Mouse (Mus musculus) thymus, postnatal 10 days (tissue): Measurements from ENCODE around the gene Drc3.
A peak's percentile ranks its signal among the peaks of the same experiment; 100 is the strongest.

ENCODE experiments used
- DNase-seq, 2 experiments: peaks; one replicate each; pipeline ENCODE4 v3.0.0; 2021; ENCODE audit warnings: low spot score in 2 of 2

The Drc3 gene

DNA sequence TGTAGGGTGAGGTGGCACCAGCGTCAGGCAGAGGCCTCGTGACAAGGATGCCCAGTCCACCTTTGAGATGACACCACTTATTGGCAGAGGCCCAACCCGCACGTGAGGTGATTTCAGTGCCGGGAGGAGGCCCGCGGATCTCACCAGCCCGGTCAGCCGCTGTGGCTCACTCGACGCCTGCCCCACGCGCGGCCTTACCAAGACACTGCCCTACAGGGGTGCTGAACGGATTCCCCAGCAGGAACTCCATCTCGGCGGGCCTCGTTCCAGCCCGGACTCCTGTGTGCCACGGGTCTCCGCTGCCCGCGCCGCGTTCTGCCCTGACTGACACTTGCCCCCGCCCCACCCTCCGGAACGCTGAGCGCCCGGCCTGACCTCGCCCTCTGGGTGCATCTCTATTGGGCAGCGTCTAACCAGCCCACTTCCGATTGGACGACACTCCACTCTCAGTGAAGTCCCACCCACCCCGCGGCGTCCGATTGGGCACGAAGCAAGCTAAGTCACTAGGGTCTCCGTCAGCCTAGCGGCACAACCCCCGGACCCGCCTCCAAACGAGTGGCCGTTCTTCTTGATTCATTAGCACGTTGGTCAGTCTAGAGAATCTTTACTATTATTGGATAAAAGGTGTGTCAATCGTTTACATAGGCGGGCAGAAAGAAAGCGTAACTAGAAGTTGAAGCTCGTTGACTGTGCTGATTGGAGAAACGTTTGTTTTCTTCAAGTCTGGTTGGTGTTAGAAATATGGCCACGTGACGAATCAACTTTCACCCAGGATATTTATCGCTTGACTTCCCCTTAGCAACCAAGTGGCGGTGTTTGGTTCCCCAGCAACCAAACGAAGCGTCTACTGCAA, at the start of gene Drc3, which contains the start of gene Tom1l2:
TSS of gene Drc3 (plus strand) at position 771 of the 853 bp plus-strand sequence.
TSS of gene Tom1l2 (minus strand) at position 347 of the 853 bp plus-strand sequence.
- DNase-seq: peak; percentile 95 to 97

- no peak for DNase-seq
These were observed 49.6 kb upstream of the Drc3 start for GRCm38 (mm10) chr11:60303497-60303896.

DNA sequence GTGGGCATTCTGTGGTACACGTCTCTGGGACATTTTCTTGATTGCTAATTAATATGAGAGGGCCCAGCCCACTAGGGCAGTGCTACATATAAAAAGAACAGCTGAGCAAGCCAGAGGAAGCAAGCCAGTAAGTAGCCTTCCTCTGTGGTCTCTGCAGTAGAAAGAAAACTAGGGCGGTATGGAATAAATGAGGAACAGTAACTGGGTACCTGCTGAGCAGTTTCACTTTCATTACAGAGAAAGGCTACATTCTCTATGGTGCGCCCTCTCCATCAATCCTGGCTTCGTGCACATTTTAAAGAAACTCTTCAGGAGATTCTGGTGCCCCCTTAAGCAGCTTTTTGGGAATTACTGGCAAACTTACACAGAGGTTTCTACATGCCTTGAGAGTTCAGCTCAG, 47.5 kb upstream of the Drc3 start:
- DNase-seq: no peak

DNA sequence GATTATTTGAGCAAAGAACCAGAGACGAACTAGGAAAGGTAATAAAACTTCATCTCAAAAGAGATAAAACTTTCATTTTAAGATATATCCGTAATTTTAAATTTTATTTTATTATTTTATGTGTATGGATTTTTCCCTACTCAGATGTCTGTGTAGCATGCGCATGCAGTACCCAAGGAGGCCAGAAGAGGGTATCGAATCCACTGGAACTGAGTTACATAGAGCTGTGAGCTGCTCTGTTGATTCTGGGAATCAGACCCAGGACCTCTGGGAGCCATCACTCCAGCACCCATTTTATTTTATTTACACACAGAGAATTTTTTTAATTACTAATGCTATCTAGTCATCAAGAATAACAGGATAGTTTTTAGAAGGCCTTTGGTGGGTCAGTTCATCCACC, 46.3 kb upstream of the Drc3 start:
- DNase-seq: peak; percentile 54 to 74

GRCm38 (mm10) chr11:60307375-60307825, 45.7 kb upstream of the Drc3 start:
- peak in 1 of 2 experiments; percentile 53 for DNase-seq

- DNase-seq: no peak
These were observed 45.1 kb upstream of the Drc3 start for GRCm38 (mm10) chr11:60308061-60308460.

DNA sequence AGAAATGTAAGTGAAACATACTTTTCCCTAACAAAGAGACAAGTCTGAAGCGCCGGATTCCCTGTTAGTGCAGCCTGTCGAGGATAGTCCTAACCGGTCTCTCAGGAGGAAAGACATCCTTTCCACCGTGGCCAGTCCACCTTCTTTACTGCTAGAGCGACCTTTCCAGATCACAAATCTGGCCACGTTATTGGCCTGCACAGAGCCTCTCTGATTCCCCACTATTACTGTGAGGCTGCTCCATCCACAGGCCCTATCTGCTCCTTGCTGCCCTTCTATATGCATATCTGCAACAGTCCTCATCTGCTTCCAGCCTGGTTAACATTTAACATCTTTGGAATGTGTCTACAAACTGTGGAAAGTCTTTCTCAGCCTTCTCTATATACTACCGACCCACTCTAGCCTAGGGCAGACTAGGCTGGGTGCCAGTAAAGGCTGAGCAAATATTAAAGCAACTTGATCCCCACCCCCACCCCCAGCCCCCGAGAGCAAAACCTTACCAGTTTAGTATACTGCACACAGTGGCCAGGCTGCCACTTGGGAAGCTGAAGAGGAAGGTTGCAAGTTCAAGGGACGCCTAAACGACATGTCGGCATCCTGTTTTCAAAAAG, 44.5 kb upstream of the Drc3 start:
- DNase-seq: no peak

DNA sequence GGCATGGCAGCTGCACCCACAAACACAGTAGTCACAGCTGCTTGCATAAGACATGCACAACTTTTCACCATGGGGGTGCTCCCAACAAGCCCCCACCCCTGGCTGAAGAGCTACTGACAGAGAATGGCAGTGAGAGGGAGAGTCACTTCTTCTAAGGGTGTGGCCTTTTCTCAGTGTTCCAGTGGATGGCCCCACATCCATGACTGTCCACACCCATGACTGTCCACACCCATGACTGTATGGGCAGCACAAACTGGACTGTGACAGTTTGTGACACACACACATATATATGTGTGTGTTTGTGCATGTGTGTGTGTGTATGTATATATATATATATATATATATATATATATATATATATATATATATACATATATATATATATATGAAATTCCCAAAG, 43.3 kb upstream of the Drc3 start:
- DNase-seq: no peak

DNA sequence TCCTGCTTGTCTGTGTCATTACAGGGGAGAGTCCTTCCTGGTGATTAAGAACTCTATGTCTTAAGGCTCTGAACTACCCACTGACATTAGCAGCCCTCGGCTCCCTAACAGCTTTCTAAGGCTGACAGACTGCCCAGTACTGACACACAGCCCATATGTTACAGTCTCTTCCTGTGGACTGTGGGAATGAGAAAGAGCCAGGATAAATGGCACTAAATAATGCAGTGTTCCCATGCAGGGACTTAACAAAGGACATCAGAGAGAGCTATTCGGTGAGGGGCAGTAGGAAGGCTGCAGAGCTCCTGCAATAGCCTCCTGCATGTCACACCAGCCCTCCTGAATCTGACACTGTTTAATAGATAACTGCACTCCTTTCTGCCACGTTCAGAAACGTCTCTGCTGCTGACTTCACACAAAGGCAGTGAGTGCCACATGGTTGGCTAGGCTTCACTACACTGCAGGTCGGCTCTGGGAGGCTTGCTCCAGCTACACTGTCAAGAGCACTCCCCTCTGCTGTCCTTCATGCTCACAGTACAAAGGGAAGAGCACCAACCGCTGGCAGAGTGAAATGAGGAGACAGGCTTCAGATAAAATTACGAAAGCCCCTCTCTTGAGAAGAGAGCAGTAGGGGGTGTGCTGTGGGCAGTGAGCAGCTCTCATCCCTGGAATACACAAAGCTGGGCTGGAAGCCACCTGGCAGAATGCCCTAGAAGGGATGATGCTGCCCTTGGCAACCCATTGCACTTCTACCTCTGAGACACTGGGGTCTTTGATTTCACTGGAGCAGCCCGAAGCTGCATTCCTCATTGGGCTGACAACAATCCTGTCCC, 41.9 kb upstream of the Drc3 start:
- DNase-seq: no peak

DNA sequence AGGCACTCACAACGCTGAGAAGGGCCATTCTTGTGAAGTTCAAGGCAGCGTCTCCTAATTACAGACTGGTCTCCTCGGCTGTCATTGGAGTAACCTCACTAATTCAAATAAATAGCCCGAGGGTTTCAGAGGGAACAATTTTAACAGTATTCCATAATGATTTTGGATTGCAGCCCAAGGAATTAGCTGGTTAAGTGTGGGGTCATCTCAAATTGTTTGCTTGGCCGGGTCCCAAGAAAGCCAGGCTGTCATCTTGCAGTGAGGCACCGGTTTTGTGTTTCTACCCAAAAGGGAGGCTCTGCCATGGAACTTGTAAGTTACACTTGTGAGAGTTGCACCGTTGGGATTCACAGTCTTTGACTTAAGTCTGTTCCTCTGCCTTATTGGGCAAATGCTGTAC, 36.9 kb upstream of the Drc3 start:
- no peak for DNase-seq

GRCm38 (mm10) chr11:60316883-60317282, 36.2 kb upstream of the Drc3 start:
- no peak for DNase-seq

- DNase-seq: no peak
These were observed 35.6 kb upstream of the Drc3 start for GRCm38 (mm10) chr11:60317376-60318102.

GRCm38 (mm10) chr11:60318716-60319115, 34.4 kb upstream of the Drc3 start:
- DNase-seq: no peak

DNA sequence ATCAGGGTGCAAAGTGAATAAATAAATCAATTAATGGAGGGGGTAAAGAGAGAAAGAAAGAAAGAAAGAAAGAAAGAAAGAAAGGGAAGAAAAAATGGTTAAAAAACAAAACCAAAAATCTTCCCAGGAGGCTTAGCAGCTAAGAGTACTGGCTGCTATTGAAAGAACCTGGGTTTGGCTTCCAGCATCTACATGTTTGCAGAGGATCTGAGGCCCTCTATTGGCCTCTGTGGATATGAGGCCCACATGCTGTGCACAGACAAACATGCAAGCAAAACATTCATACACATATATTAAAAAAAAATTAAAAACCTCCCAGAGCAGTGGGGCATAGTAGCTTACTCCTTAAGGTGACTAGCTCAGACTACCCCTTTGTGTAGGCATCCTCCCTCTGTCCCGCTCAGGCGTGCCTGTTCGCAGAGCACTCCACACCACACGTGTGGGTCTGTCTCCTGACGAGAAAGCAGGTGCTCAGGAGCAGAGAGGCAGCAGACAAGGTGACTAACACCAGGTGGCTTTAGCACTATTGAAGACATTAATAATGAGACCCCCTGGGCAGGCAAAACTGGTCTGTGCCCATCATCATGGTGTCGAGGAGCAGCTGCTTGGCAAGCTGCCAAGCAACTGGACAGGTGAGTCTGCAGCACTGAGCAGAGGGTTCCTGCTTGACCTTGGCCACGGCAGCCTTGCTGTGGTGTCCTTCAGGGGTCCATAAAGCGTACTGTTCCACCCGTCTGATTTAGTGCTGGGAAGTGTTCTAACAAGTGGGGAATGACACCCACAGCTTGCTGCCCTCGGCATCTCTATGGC, 33.7 kb upstream of the Drc3 start:
- no peak for DNase-seq

GRCm38 (mm10) chr11:60320426-60321037, 32.6 kb upstream of the Drc3 start:
- no peak for DNase-seq

- DNase-seq: no peak
These were observed 31.7 kb upstream of the Drc3 start for GRCm38 (mm10) chr11:60321438-60321837.

DNA sequence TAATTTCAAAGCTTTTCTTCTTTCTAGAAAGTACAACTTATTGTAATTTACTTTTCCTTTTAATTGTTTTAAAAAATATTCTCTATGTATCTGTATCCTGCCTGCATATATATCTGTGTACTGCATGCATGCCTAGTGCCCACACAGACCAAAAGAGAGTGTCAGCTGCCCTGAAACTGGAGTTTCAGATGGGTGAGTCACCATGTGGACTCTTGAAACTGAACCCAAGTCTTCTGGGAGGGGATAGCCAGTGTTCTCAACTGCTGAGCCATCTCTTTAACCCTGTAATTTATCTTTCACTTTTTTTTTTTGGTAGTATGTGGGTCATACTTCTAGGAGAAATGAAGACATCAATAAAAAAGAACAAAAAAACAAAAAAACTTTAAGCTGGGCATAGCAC, 29.4 kb upstream of the Drc3 start:
- DNase-seq: no peak

DNA sequence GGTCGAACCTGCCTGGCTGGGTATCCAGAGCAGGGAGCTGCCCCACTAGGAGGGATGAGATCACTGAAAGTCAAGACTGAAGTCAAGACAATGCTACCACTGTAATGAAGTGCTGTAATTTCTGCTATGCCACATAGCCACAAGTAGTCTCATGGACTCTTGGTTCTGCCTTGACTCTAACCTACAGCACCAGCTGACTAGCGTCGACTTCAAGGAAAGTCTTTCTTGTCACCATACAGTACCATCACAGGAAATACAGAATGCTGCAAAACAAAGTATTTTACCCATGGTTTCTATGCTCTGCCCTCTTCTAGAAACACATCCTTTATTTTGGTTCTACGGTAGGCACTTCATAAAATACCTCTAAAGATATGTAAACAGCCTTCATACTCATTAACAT, 22.6 kb upstream of the Drc3 start:
- no peak for DNase-seq

- DNase-seq: peak in 1 of 2 experiments; percentile 23
These were observed 19.7 kb upstream of the Drc3 start for GRCm38 (mm10) chr11:60333461-60333860.

GRCm38 (mm10) chr11:60334124-60334523, 19.0 kb upstream of the Drc3 start:
- DNase-seq: peak; percentile 64 to 71
